Mouse (Mus musculus) liver, embryonic 14.5 days (tissue): Measurements from ENCODE around the gene Hes6. TPM values are rescaled to one million over a fixed set of nuclear protein-coding genes. Genes with fewer than 3 reads are reported as not detected.

Experiments used
- ATAC-seq: fragments of 200-750 bp; cut with Nextera tagmentation; 2 replicates; pipeline ENCODE4 v1.8.0; 2017; ENCODE audit warnings: moderate number of reproducible peaks, mild to moderate bottlenecking, moderate library complexity; ENCODE audit not compliant: insufficient read depth
- DNase-seq, 3 experiments: peaks; one replicate each; pipeline ENCODE4 v3.0.0-alpha.2; 2012 to 2013; ENCODE audit warnings: low read depth in 3 of 3, low spot score in 3 of 3
- H3K27ac ChIP-seq: fragments of 300-500 bp; sonication (generic); 2 replicates; pipeline ENCODE4 v1.5.1; 2014; ENCODE audit warnings: moderate library complexity, mild to moderate bottlenecking, control low read depth, inconsistent platforms
- H3K27me3 ChIP-seq: fragments of 300-500 bp; sonication (generic); 2 replicates; pipeline ENCODE4 v1.6.1; 2014; ENCODE audit warnings: mild to moderate bottlenecking, low read length, moderate library complexity; ENCODE audit not compliant: control insufficient read depth, insufficient read depth
- H3K36me3 ChIP-seq: fragments of 300-500 bp; sonication (generic); replicated peaks from 2 replicates; pipeline ENCODE4 v1.6.1; 2014; ENCODE audit warnings: low read depth; ENCODE audit not compliant: control insufficient read depth, insufficient read depth
- H3K4me1 ChIP-seq, 2 experiments: fragments of 200-500 bp in 1 of 2; fragments of 300-500 bp in 1 of 2; sonication (generic) in 1 of 2; replicated peaks; 2 replicates each; pipeline ENCODE4 v1.6.1; 2012 to 2014; ENCODE audit warnings: antibody characterized with exemption in 1 of 2, inconsistent platforms in 1 of 2, low read length in 1 of 2; ENCODE audit not compliant: control insufficient read depth in 2 of 2, insufficient read depth in 2 of 2
- H3K4me2 ChIP-seq: fragments of 300-500 bp; sonication (generic); 2 replicates; pipeline ENCODE4 v1.6.1; 2014; ENCODE audit warnings: low read depth, mild to moderate bottlenecking, control low read depth, moderate library complexity
- H3K4me3 ChIP-seq, 2 experiments: fragments of 200-500 bp in 1 of 2; fragments of 300-500 bp in 1 of 2; sonication (generic) in 1 of 2; 2 replicates each; pipeline ENCODE4 v1.5.1; 2012 to 2014; ENCODE audit warnings: low read depth in 2 of 2, low read length in 2 of 2, mild to moderate bottlenecking in 2 of 2, control low read depth in 1 of 2, inconsistent platforms in 1 of 2, moderate library complexity in 1 of 2; ENCODE audit not compliant: insufficient read depth in 1 of 2
- H3K9ac ChIP-seq: fragments of 300-500 bp; sonication (generic); replicated peaks from 2 replicates; pipeline ENCODE4 v1.6.1; 2014; ENCODE audit warnings: mild to moderate bottlenecking, control low read depth, moderate library complexity
- H3K9me3 ChIP-seq: fragments of 300-500 bp; sonication (generic); 2 replicates; pipeline ENCODE4 v1.6.1; 2016; ENCODE audit warnings: low read length, mixed read lengths; ENCODE audit not compliant: control insufficient read depth
- CTCF ChIP-seq: IDR thresholded peaks from 2 replicates; pipeline ENCODE4 v1.5.1; 2016; ENCODE audit warnings: antibody characterized with exemption, low read depth, control low read depth
- EP300 ChIP-seq: IDR thresholded peaks from 2 replicates; pipeline ENCODE4 v1.6.1; 2016; ENCODE audit warnings: antibody characterized with exemption, low read depth
- WGBS: fragments of 180-500 bp; shearing (Covaris S2); extraction: QIAGEN DNeasy Blood & Tissue Kit; methylation state at CpG from one replicate; pipeline ENCODE4 v1.1.7; 2014; ENCODE audit not compliant: insufficient replicate concordance; 5-methylcytosine and 5-hydroxymethylcytosine counted together
- polyA plus RNA-seq, 2 experiments: library from polyadenylated mRNA; depleted of rRNA in 1 of 2; stranded (reverse) in 1 of 2; unstranded in 1 of 2; fragments of >200 nt; fragmentation: Nextera tagmentation in 1 of 2; extraction: Ambion mirVana in 1 of 2; gene quantifications; 2 replicates each; pipeline versions ENCODE4 v1.2.1 to v1.2.3; 2012 to 2014

Hes6 gene
- polyA plus RNA-seq, 2 experiments, result 11.2 to 15.1 TPM

DNA sequence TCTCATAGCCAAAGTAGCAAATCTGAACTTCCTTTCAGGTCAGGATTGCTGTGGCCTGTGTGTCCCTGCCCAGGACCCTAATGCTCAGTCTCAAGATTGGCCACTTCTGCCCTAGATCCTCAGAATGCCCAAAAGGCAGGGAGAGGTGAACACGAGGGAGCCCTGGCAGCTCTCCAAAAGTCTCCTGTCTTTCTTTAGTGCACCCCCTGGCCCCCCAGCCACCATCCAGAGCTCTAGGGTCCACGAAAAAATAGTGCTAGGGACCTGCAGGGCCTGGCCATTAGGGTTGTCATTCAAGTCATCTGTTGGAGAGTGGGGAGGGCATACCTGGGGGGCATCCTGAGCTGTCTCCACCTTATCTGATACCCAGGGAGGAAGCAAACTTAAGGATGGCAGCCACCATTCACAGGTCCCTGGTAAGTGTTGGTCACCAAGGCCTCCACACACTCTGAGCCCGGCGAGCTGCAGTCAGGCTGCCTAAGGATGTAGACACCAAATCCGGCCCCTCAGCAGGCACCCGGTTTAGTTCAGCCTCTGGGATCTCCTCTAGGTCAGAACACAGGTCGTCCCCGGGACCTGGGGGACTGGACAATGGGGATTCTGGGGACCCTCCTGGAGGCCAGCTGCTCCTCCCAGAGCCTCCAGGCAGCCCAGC, 2.1 kb downstream of the Hes6 start:
- TF ChIP-seq EP300, result no peak
- no peak for TF ChIP-seq CTCF
- no peak for ATAC-seq
- no peak overlapping the region for H3K27ac ChIP-seq
- H3K4me2 ChIP-seq, result peak overlapping the region; percentile 97
- H3K4me1 ChIP-seq, result no peaks in the 10 kb centered on the region; a peak in 1 of 4 replicates
- 58% methylated on average over 8 of the region's 8 CpGs for WGBS
- peaks cover 3% of the 10 kb centered on the region; the same call in 1 of the 2 replicates for H3K27me3 ChIP-seq
- H3K36me3 ChIP-seq, result no peaks in the 10 kb centered on the region
- peak overlapping the region in 1 of 2 experiments; percentile 69; a peak in 2 of 4 replicates for H3K4me3 ChIP-seq
- no peak overlapping the region for H3K9ac ChIP-seq
- H3K9me3 ChIP-seq, result no peaks in the 10 kb centered on the region
- no peak for DNase-seq

- Histone ChIP-seq H3K9me3 (no peaks in the 10 kb centered on the region), H3K4me1 (no peaks in the 10 kb centered on the region; a peak in 1 of 4 replicates), H3K4me2 (no peak overlapping the region), H3K36me3 (no peaks in the 10 kb centered on the region), H3K4me3 (no peak overlapping the region), H3K27me3 (no peaks in the 10 kb centered on the region), H3K9ac (no peak overlapping the region), H3K27ac (no peak overlapping the region)
- DNase-seq, result no peak
- ATAC-seq, result no peak
- 68% methylated on average over 4 of the region's 4 CpGs for WGBS
- TF ChIP-seq EP300 (no peak), CTCF (no peak)
Measured at GRCm38 (mm10) chr1:91407819-91408218, 6.0 kb downstream of the Hes6 start.

- TF ChIP-seq EP300 (no peak), CTCF (no peak)
- H3K4me1 ChIP-seq, result no peaks in the 10 kb centered on the region
- H3K9me3 ChIP-seq, result no peaks in the 10 kb centered on the region
- no peak for ATAC-seq
- H3K27ac ChIP-seq, result no peak overlapping the region
- no peaks in the 10 kb centered on the region for H3K27me3 ChIP-seq
- no peak overlapping the region for H3K4me3 ChIP-seq
- H3K9ac ChIP-seq, result no peak overlapping the region
- no peaks in the 10 kb centered on the region for H3K36me3 ChIP-seq
- DNase-seq, result no peak
- WGBS, result 46% methylated on average over 23 of the region's 23 CpGs
- H3K4me2 ChIP-seq, result no peak overlapping the region
Measured at GRCm38 (mm10) chr1:91405406-91406169, 8.2 kb downstream of the Hes6 start.

GRCm38 (mm10) chr1:91404976-91405375, 8.9 kb downstream of the Hes6 start:
- ATAC-seq (no peak), DNase-seq (no peak)
- WGBS, result 13% methylated on average over 1 of the region's 1 CpGs
- no peak for TF ChIP-seq CTCF
- no peak for TF ChIP-seq EP300
- Histone ChIP-seq H3K9me3 (no peaks in the 10 kb centered on the region), H3K4me1 (no peaks in the 10 kb centered on the region), H3K27ac (no peak overlapping the region), H3K27me3 (no peaks in the 10 kb centered on the region), H3K36me3 (no peaks in the 10 kb centered on the region), H3K4me3 (no peak overlapping the region), H3K9ac (no peak overlapping the region), H3K4me2 (no peak overlapping the region)

DNA sequence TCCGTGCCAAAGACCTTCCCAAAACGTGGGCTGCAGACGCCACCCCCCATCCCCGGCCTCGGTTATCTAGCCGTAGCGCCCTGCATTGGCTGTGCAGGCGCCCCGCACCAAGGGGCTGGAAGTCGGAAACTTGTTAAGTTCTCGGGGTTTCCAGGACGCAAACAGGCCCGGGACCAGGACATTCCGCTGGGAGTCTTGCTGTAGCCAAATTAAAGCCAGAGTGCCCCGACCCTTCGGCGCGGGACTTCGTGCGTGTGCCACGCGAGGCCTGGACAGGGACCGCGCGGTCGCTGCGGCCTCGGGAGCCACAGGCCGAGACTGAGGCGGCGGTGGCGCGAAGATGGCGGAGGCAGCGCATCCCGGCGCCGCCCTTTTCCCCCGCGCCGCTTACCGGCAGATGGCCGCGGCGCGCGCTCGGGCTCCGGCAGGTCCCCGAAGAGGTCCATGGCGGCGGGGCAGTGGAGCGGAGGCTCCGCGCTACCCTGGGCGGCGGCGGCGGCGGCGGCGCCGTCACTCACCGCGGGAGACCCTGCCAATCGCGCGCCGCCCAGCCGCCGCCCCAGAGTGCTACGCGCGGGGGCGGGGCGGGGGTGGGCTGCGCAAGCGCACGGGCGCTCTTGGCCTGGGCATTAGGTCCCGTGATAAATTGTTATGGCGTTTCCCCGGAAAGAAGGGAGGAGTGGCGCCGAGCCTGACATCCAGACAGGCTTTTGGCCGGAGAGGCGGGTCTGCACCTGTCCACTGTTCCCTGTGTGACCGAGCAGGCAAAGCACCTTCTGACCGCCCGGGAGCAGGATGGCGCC, 15.4 kb downstream of the Hes6 start, which contains the start of gene Ilkap:
Gene Ilkap, minus strand, starts transcription at position 556 of the 803 bp plus-strand sequence.
- Histone ChIP-seq H3K27ac (peak within 1 kb of the TSS; percentile 79), H3K27me3 (no peaks in the 10 kb centered on the region), H3K4me2 (peak within 1 kb of the TSS; percentile 98), H3K4me3 (peak within 1 kb of the TSS; percentile 92 to 99), H3K9me3 (no peaks in the 10 kb centered on the region), H3K4me1 (peaks cover 9 to 17% of the 10 kb centered on the region in 2 experiments), H3K36me3 (peaks cover 17% of the 10 kb centered on the region), H3K9ac (peak within 1 kb of the TSS; percentile 95)
- DNase-seq, result peak; percentile 77 to 85 (median 77)
- under 1% methylated on average over 91 of the region's 91 CpGs for WGBS
- TF ChIP-seq EP300, result no peak
- no peak for TF ChIP-seq CTCF
- ATAC-seq, result peak; percentile 98
